Mouse (Mus musculus) erythroblast, embryonic 14.5 days (primary cell): ENCODE measurements around the gene Fkbp6. TPM values are rescaled to one million over a fixed set of nuclear protein-coding genes. Genes with fewer than 3 reads are reported as not detected.
A peak's percentile ranks its signal among the peaks of the same experiment; 100 is the strongest.

Source experiments
- H3K27me3 ChIP-seq: 2 replicates; pipeline ENCODE4 v1.6.1; 2012; ENCODE audit warnings: inconsistent platforms; ENCODE audit not compliant: control insufficient read depth
- H3K36me3 ChIP-seq: 2 replicates; pipeline ENCODE4 v1.6.1; 2012; ENCODE audit warnings: mild to moderate bottlenecking, inconsistent platforms; ENCODE audit not compliant: control insufficient read depth
- H3K4me1 ChIP-seq: 2 replicates; pipeline ENCODE4 v1.6.1; 2012; ENCODE audit warnings: inconsistent platforms; ENCODE audit not compliant: control insufficient read depth
- H3K4me3 ChIP-seq: replicated peaks from 2 replicates; pipeline ENCODE3; 2012; ENCODE audit warnings: moderate library complexity, mild to moderate bottlenecking, inconsistent platforms
- H3K9me3 ChIP-seq: 2 replicates; pipeline ENCODE4 v1.6.1; 2012; ENCODE audit warnings: low read length, inconsistent platforms, mixed read lengths; ENCODE audit not compliant: control insufficient read depth
- GATA1 ChIP-seq: IDR thresholded peaks from 2 replicates; pipeline ENCODE4 v1.6.1; 2012; ENCODE audit warnings: low read length, inconsistent platforms, mixed read lengths
- TAL1 ChIP-seq: IDR thresholded peaks from 3 replicates; pipeline ENCODE4 v1.6.1; 2012; ENCODE audit warnings: low read length, inconsistent platforms, mixed read lengths
- polyA plus RNA-seq: library from polyadenylated mRNA; stranded (reverse); fragments of >175 nt; gene quantifications from 2 replicates; pipeline ENCODE4 v1.2.3, GENCODE M21; 2012

Gene Fkbp6
- polyA plus RNA-seq, 1 experiment = not detected

DNA sequence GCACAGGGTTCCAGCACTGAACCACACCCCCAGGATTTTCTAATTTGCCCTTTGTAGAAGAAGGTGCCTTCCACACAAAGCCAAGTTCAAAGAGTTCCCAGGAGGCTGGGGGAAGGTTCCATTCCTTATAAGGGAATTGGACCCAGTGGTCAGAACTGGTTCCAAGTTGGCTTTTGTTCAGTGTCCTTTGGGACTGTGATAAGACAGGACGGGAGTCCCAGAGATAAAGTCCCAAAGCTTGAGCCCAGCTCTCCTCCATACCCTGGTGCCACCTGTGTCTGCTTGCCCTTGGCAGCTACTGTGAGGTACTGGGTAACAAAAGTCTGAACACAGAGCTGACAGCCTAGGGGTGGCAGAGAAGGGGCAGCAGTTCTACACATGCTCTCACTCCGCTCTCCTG, 9.9 kb upstream of the Fkbp6 start:
- Histone ChIP-seq H3K27me3 (0 out of 2 replicates have a peak, but pooled peaks cover 2% of the 10 kb centered on the region), H3K4me3 (no peak overlapping the region), H3K9me3 (peaks cover 3% of the 10 kb centered on the region; the same call in 1 of the 2 replicates), H3K36me3 (no peaks in the 10 kb centered on the region), H3K4me1 (no peaks in the 10 kb centered on the region)
- TF ChIP-seq TAL1 = no peak
- no peak for TF ChIP-seq GATA1

DNA sequence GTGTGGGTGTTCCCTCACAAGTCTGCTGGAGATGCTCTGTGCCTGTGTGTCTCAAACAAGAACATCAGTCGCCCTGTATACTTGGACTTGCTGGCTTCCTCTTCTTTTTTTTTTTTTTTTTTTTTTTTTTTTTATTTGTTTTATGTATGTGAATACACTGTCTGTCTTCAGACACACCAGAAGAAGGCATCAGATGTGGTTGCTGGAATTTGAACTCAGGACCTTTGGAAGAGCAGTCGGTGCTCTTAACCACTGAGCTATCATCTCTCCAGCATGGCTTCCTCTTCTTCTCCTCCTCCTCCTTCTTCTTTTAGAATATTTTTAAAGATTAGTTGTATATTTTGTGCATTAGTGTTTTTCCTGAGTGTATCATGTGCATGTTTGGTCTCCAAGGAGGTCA, 7.7 kb upstream of the Fkbp6 start:
- Histone ChIP-seq H3K4me1 (no peaks in the 10 kb centered on the region), H3K9me3 (peaks cover 3% of the 10 kb centered on the region; the same call in 1 of the 2 replicates), H3K4me3 (no peak overlapping the region), H3K36me3 (no peaks in the 10 kb centered on the region), H3K27me3 (peaks cover 11% of the 10 kb centered on the region)
- TF ChIP-seq GATA1 = no peak
- TF ChIP-seq TAL1 = peak; percentile 11; the same call in 1 of the 3 replicates

GRCm38 (mm10) chr5:135356090-135356489, 6.2 kb upstream of the Fkbp6 start:
- TF ChIP-seq TAL1 (no peak), GATA1 (no peak)
- Histone ChIP-seq H3K27me3 (peaks cover 14% of the 10 kb centered on the region), H3K9me3 (peaks cover 3% of the 10 kb centered on the region; the same call in 1 of the 2 replicates), H3K4me3 (no peak overlapping the region), H3K4me1 (no peaks in the 10 kb centered on the region), H3K36me3 (no peaks in the 10 kb centered on the region)

DNA sequence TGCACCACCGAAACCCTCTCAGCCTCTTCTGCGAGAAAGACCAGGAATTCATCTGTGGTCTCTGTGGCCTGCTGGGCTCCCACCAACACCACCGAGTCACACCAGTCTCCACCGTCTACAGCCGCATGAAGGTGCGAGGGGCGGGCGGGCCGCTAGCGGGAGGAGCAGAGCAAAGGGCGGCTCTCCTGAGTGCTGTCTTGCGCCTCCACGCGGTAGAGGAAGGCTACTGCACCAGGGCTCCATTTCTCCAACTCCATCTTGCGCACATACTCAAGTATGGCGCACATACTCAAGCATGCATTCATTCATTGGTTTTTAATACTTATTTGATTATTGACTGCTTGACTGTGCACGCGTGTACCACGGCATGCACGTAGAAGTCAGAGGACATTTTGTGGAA, 3.7 kb upstream of the Fkbp6 start:
- H3K27me3 ChIP-seq = peaks cover 14% of the 10 kb centered on the region
- no peaks in the 10 kb centered on the region for H3K36me3 ChIP-seq
- H3K9me3 ChIP-seq = peaks cover 3% of the 10 kb centered on the region; the same call in 1 of the 2 replicates
- TF ChIP-seq TAL1 (no peak), GATA1 (no peak)
- H3K4me1 ChIP-seq = no peaks in the 10 kb centered on the region
- no peak overlapping the region for H3K4me3 ChIP-seq

DNA sequence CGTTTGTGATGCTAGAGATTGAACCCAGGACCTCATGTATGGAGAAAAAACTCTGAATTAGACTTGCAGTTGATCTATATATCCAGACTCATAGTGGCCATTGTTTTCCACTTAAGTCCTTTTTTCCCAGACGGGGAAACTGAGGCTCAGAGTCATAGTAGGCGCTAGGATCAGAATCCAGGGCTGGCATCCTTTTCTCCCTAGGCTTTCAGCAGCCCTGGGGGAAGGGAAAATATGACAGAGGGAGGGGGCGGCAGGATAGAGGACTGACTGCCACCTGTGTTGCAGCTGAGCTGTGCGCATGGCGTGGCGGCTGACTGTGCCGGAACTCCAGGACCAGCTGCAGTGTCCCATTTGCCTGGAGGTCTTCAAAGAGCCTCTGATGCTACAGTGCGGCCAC, 3.2 kb upstream of the Fkbp6 start, which contains the start of gene Trim50:
TSS of gene Trim50 (plus strand) at position 301 of the 400 bp plus-strand sequence.
- no peaks in the 10 kb centered on the region for H3K4me1 ChIP-seq
- H3K4me3 ChIP-seq = no peak within 1 kb of the TSS
- TF ChIP-seq GATA1 (no peak), TAL1 (no peak)
- peaks cover 3% of the 10 kb centered on the region; the same call in 1 of the 2 replicates for H3K9me3 ChIP-seq
- H3K27me3 ChIP-seq = peaks cover 14% of the 10 kb centered on the region
- H3K36me3 ChIP-seq = no peaks in the 10 kb centered on the region

- Histone ChIP-seq H3K27me3 (peaks cover 14% of the 10 kb centered on the region), H3K4me3 (no peak overlapping the region), H3K36me3 (no peaks in the 10 kb centered on the region), H3K9me3 (no peaks in the 10 kb centered on the region), H3K4me1 (no peaks in the 10 kb centered on the region)
- TF ChIP-seq TAL1 = no peak
- TF ChIP-seq GATA1 = no peak
Measured at GRCm38 (mm10) chr5:135351606-135352005, 1.8 kb upstream of the Fkbp6 start.

GRCm38 (mm10) chr5:135347511-135348011, 2.3 kb downstream of the Fkbp6 start:
- Histone ChIP-seq H3K36me3 (no peaks in the 10 kb centered on the region), H3K4me3 (no peak overlapping the region), H3K4me1 (peaks cover 2% of the 10 kb centered on the region), H3K9me3 (no peaks in the 10 kb centered on the region), H3K27me3 (peaks cover 2% of the 10 kb centered on the region; the same call in 1 of the 2 replicates)
- TF ChIP-seq GATA1 (no peak), TAL1 (no peak)

- Histone ChIP-seq H3K36me3 (no peaks in the 10 kb centered on the region), H3K4me3 (no peak overlapping the region), H3K4me1 (peaks cover 2% of the 10 kb centered on the region), H3K27me3 (no peaks in the 10 kb centered on the region), H3K9me3 (no peaks in the 10 kb centered on the region)
- TF ChIP-seq GATA1 (no peak), TAL1 (no peak)
Measured at GRCm38 (mm10) chr5:135346430-135346829, 3.4 kb downstream of the Fkbp6 start.

DNA sequence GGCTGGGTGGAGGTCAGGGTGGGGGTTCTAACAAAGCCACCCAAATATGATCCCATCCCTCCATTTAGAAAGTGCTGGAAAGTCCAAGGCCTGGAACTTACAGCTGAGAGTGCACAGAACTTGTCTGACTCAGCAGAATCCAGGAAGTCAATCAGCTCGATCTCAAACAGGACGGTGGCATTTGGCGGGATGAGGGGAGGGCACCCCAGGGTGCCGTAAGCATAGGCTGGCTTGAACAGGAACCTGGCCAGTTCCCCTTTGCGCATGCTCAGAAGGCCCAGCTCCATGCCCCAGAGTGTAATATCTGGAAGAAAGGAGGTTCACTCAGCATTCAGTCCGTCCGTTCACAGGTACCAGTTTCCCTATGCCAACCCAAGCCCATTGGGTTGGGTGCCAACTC, 3.9 kb downstream of the Fkbp6 start:
- H3K27me3 ChIP-seq = no peaks in the 10 kb centered on the region
- no peak overlapping the region for H3K4me3 ChIP-seq
- no peaks in the 10 kb centered on the region for H3K9me3 ChIP-seq
- H3K4me1 ChIP-seq = peaks cover 2% of the 10 kb centered on the region
- no peaks in the 10 kb centered on the region for H3K36me3 ChIP-seq
- TF ChIP-seq TAL1 (no peak), GATA1 (no peak)

DNA sequence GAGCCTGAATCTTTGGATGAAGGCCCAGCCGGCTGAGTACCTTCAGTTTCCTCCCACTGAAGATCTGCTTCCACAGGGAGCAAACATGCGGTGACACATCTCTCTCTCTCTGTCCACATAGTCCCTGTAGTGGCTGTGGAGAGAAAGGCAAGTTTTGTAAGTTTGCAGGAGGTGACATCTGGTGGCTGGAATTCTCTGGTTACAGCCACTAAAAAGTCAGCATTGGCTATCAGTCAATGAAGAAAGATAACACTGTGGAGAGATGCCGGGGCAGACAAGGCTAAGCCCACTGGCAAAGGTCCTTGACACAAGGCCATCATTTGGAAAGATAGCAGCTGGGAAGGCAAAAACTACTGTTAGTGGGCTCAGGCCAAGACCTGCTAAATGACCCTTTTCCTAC, 12.3 kb downstream of the Fkbp6 start:
- Histone ChIP-seq H3K36me3 (no peaks in the 10 kb centered on the region), H3K27me3 (no peaks in the 10 kb centered on the region), H3K4me1 (no peaks in the 10 kb centered on the region; the same call in 1 of the 2 replicates), H3K4me3 (no peak overlapping the region), H3K9me3 (no peaks in the 10 kb centered on the region)
- TF ChIP-seq GATA1 = no peak
- no peak for TF ChIP-seq TAL1
